Mouse (Mus musculus) cerebral cortex, adult 2 months (tissue): ENCODE results near the gene Cacna1a.

ENCODE experiments used
- WGBS: fragments of 180-500 bp; shearing (Covaris S2); methylation state at CpG from one replicate; pipeline ENCODE4 v1.1.7; 2018; 5-methylcytosine and 5-hydroxymethylcytosine counted together

The Cacna1a gene

GRCm38 (mm10) chr8:84388275-84388674, at the start of gene Cacna1a:
TSS of gene Cacna1a (plus strand) at chr8:84388440.
- WGBS, result 76% methylated on average over 3 of the region's 3 CpGs

- WGBS, result 10% methylated on average over 17 of the region's 17 CpGs
These were observed 49.7 kb upstream of the Cacna1a start for GRCm38 (mm10) chr8:84338493-84338892.

- 23% methylated on average over 7 of the region's 7 CpGs for WGBS
These were observed 48.9 kb upstream of the Cacna1a start for GRCm38 (mm10) chr8:84339320-84339719.

- 60% methylated on average over 4 of the region's 4 CpGs for WGBS
These were observed 48.4 kb upstream of the Cacna1a start for GRCm38 (mm10) chr8:84339867-84340266.

GRCm38 (mm10) chr8:84340671-84341070, 47.6 kb upstream of the Cacna1a start:
- 31% methylated on average over 2 of the region's 2 CpGs for WGBS

GRCm38 (mm10) chr8:84345493-84345892, 42.7 kb upstream of the Cacna1a start:
- WGBS, result 71% methylated on average over 7 of the region's 7 CpGs

- 67% methylated on average over 4 of the region's 4 CpGs for WGBS
These were observed 41.8 kb upstream of the Cacna1a start for GRCm38 (mm10) chr8:84346421-84346820.

- WGBS, result 67% methylated on average over 1 of the region's 1 CpGs
These were observed 38.7 kb upstream of the Cacna1a start for GRCm38 (mm10) chr8:84349526-84349925.

- WGBS, result 86% methylated on average over 4 of the region's 4 CpGs
These were observed 37.3 kb upstream of the Cacna1a start for GRCm38 (mm10) chr8:84350960-84351359.

GRCm38 (mm10) chr8:84356482-84356881, 31.8 kb upstream of the Cacna1a start:
- 73% methylated on average over 11 of the region's 11 CpGs for WGBS

GRCm38 (mm10) chr8:84357631-84358371, 30.4 kb upstream of the Cacna1a start:
- 19% methylated on average over 20 of the region's 20 CpGs for WGBS

GRCm38 (mm10) chr8:84363428-84364134, 24.7 kb upstream of the Cacna1a start:
- WGBS, result 12% methylated on average over 23 of the region's 23 CpGs

GRCm38 (mm10) chr8:84365197-84365596, 23.0 kb upstream of the Cacna1a start:
- 79% methylated on average over 1 of the region's 1 CpGs for WGBS

GRCm38 (mm10) chr8:84370972-84371371, 17.3 kb upstream of the Cacna1a start:
- 83% methylated on average over 4 of the region's 4 CpGs for WGBS

GRCm38 (mm10) chr8:84375038-84375437, 13.2 kb upstream of the Cacna1a start:
- WGBS, result 37% methylated on average over 5 of the region's 5 CpGs

- 67% methylated on average over 5 of the region's 5 CpGs for WGBS
These were observed 12.4 kb upstream of the Cacna1a start for GRCm38 (mm10) chr8:84375803-84376202.

- WGBS, result 51% methylated on average over 6 of the region's 6 CpGs
These were observed 11.7 kb upstream of the Cacna1a start for GRCm38 (mm10) chr8:84376564-84376963.

- WGBS, result 68% methylated on average over 7 of the region's 7 CpGs
These were observed 6.6 kb upstream of the Cacna1a start for GRCm38 (mm10) chr8:84381676-84382075.

- 69% methylated on average over 9 of the region's 9 CpGs for WGBS
These were observed 533 bp downstream of the Cacna1a start for GRCm38 (mm10) chr8:84388773-84389172.

- WGBS, result 81% methylated on average over 3 of the region's 3 CpGs
These were observed 933 bp downstream of the Cacna1a start for GRCm38 (mm10) chr8:84389173-84389572.

- WGBS, result 88% methylated on average over 5 of the region's 5 CpGs
These were observed 3.4 kb downstream of the Cacna1a start for GRCm38 (mm10) chr8:84391611-84392010.

GRCm38 (mm10) chr8:84395751-84396457, 7.7 kb downstream of the Cacna1a start:
- 66% methylated on average over 6 of the region's 6 CpGs for WGBS
